Mouse (Mus musculus): ENCODE results near the gene Minos1.

Gene Minos1

DNA sequence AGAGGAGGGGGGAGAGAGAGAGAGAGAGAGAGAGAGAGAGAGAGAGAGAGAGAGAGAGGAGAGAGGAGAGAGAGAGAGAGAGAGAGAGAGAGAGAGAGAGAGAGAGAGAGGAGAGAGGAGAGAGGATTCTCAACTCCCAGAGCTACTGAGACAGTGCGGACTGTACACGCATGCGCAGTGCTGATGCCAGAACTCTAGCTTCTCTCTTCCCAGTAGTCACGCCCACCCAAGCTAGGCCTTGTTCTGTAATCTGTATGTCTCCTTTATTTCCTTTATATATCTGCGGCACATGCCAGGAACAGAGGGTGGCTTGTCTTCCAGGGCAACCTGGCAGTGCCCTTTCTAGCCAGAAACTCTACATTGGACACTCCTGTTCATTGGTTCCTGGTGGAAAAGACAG is 66.1 kb downstream of the Minos1 start:
- no peak for DNase-seq (ENCODE audit: low read depth)

DNA sequence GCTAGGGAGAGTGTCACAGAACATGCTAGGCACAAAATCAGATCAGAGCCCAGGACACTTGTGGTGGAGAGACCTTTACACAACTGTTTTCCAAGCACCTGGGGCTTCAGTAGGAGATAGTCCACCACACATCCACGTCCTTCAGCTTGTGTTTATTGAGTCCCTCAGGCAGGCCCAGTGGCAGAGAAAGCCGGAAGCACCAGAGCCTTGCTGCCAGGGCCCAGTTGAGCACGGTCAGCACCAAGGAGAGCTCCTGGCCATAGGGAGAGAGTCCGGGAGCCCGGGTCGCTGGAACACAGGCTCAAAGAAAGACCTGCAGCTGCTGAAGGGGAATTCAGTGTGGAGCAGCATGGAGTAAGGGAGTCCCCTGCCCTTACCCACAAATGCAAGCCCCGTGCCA is 71.3 kb downstream of the Minos1 start:
- peak; percentile 45 for DNase-seq (ENCODE audit: low read depth)

DNA sequence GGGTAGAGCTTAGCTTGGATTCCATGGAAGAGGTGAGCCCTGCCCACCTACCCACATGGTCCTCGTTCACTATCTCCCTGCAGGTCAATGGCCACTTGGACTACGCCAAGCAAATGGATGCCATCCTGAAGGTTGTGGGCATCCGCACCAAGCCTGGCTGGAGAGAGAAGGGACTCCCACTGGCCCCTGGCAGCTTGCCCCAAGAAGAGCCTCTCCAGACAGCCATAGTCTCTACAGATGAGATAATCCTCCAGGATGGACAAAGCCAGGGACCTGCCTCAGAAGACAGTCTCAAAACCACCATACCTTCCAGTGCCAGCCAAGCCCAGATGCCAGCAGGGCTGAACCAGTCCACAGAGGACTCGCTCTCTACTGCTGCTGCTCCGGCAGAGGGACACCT is 72.9 kb downstream of the Minos1 start:
- no peak for DNase-seq (ENCODE audit: low read depth)

DNA sequence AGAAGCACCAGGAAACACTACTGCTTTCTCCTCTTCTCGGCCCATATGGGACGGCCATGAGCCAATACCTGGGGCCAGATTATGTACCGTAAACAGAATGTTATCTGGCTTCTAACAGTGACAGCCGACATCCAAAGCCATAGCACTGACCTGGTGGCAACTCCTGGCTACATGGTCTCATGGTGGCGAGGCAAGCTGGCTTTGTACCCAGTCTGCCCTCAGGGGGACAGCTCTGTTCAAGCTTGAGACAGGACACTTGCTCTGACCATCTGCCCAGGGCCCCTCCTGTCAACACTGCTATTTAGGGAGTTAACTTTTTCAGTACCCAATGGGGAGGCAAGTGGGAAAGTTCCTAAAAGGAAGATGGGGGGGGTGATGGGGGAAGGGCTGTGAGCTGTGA is 73.6 kb downstream of the Minos1 start:
- DNase-seq (ENCODE audit: low read depth) = no peak

DNA sequence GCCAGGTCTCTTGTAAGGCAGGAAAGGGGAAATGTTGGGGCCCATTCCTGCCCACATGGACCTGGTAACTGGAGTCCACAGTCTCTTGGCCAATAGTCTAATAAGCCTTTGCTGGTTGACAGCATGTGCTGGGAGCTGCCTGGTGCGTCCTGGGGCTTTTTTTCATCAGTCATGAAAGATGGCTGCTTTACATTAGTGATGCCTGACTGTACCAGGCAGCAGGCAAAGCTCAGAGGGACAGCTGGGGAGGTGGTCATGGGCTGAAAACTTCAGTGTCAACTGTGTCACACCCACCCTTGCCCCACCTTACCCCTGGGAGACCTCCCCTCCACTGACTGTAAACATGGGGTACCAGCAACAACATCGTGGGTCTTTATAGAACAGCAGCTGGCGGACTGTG is 75.2 kb downstream of the Minos1 start:
- DNase-seq (ENCODE audit: low read depth) = no peak

DNA sequence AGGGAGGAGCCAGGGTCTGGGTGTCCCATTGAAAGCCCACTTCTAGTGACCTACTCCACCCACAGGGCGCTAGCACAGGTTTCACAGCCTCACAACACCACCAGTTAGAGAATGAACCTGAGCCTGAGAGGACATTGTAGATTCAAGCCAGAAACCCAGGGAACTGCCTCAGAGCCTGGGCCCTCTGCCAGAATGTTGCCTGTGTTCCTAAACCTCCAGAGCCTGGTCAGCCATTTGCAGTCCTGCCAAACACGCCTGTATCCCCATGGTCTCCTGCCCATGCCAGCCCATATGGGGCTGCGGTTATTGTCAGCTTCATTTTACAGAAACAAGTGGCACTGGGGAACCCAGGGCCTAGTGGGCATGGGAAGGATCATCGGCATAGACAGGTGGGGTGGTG is 75.6 kb downstream of the Minos1 start:
- DNase-seq (ENCODE audit: low read depth) = no peak

DNA sequence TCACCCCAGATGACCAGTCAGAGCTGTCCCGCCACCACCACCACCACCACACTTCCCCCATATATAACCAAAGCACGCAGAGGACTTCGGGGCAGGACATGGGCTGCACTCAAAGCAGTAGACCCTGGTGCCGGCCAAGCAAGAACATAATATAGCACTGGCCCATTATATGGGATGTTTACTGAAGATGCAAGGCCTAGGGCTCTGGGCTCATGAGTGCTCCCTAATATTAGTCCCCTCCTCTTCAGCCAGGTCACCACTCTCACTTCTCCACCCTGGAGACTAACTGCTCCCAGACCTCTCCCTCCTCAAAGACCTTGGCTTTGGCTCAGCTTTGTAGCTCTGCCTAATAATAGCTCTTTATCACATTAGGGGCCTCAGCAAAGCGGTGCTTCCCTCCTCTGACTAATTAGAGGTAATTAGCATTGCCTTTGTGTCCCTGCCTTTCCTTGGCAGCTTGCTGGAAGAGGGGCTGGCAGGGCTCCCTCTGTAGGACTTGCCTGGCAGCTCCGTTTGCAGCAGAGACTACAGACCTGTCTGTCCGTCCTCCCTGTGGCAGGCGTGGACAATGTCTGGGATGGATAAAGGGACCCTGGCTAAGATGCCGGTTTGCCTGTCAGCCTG is 76.5 kb downstream of the Minos1 start:
- DNase-seq (ENCODE audit: low read depth) = no peak

DNA sequence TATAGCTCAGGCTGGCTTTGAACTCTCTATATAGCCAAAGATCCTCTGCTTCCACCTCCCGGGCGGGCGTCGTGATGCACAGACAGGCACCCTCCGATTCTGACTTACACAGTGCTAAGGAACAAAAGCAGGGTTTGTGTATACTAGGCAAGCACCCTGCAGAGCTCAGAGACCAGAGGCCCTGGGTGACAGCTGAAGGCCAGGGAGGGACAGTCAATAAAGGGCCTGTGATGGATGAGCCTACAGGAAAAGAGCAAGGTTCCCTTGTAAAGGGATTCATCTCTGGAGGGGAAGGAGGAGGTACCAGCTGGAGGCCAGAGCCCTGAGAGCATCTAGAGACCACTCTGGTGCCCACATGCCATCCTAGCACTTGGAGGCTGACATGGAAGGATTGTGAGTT is 77.5 kb downstream of the Minos1 start:
- no peak for DNase-seq (ENCODE audit: low read depth)

DNA sequence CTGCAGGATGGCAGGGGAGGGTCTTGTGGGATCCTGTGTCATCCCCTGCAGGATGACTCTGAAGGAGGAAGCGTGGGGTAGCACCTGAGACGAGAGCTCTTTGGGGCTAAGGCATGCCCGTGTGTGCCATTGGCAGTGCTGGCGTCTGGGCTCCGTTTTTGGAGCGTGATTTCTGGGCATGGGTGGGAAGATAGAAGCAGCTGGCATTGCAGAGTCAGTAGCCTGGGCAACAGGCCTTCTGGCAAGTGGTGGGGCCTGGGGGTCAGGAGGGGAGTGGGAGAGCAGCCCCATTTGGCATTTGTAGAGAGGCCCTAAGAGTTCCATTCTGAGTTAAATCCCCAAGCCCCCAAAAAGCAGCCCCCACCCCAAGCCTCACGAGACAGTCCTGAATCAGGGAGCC is 78.1 kb downstream of the Minos1 start:
- no peak for DNase-seq (ENCODE audit: low read depth)

All from 416B (cell line).